Mouse (Mus musculus): ENCODE data around the gene Esrrg.

GRCm38 (mm10) chr1:188157237-188157955, 548.8 kb downstream of the Esrrg start:
- TF ChIP-seq CTCF (conservative IDR thresholded peaks at IDR 0.05; ENCODE audit: low read length) (no peak), POU5F1 (IDR thresholded peaks at IDR 0.05; ENCODE audit: borderline replicate concordance, low read length) (no peak), NANOG (IDR thresholded peaks at IDR 0.05; ENCODE audit: borderline replicate concordance, low read length) (no peak)

All from E14TG2a.4 (cell line).